Mouse (Mus musculus): ENCODE measurements around the gene Ephx4.

Gene Ephx4

DNA sequence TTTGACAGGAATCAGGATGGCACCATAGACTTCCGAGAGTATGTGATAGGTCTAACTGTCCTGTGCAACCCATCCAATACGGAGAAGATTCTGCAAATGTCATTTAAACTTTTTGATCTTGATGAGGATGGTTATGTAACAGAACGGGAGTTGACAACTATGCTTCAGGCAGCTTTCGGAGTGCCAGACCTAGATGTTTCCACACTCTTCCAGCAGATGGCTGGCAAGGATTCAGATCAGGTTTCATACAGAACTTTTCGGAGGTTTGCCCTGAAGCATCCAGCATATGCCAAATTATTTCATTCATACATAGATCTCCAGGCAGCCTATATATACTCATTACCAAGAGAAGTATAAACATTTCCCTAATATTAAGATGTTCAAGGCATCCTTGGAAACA lies 31.5 kb downstream of the Ephx4 start:
- DNase-seq (ENCODE audit: low read depth): no peak

DNA sequence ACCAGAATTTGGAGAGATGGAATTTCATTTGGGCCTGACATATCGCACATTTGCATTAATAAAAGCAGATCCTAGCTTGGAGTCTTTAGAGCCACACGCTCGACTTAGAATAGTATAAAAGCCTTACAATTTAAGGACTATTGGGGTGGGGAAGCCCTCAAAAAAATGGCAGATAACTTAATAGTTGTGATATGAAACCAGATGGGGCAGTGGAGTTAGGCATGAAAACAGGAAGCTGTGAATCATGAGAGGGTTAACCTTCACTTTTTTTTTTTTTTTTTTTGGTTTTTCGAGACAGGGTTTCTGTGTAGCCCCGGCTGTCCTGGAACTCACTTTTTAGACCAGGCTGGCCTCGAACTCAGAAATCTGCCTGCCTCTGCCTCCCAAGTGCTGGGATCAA lies 33.6 kb downstream of the Ephx4 start:
- no peak for DNase-seq (ENCODE audit: low read depth)

DNA sequence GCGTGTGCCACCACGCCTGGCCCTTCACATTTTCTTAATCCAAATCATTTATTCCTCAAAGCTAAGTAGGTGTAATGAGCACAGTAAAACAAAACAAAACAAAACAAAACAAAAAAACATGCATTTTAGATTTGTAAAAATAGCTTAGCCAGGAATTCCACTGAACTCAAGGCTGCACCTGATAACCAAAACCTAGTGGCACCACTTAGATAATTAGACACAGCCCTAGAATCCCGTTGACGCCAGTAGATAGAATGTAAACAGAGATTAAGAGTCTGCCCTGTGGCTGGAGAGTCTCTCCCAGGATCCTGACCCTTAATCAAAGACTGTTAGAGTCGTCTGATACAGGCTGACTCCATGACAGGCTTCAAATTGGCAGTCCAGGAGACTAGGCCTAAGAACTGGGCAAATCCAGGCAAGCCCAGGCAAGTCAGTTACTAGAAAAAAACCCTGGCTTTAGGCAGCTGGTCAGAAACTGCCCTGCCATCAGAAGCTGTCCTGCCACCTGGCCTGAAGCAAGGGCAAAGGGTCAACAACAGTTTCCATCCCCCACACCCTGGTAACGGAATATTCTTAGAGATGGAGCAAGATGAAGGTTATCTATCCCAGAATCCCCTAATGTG lies 34.2 kb downstream of the Ephx4 start:
- DNase-seq (ENCODE audit: low read depth): peak; percentile 25

DNA sequence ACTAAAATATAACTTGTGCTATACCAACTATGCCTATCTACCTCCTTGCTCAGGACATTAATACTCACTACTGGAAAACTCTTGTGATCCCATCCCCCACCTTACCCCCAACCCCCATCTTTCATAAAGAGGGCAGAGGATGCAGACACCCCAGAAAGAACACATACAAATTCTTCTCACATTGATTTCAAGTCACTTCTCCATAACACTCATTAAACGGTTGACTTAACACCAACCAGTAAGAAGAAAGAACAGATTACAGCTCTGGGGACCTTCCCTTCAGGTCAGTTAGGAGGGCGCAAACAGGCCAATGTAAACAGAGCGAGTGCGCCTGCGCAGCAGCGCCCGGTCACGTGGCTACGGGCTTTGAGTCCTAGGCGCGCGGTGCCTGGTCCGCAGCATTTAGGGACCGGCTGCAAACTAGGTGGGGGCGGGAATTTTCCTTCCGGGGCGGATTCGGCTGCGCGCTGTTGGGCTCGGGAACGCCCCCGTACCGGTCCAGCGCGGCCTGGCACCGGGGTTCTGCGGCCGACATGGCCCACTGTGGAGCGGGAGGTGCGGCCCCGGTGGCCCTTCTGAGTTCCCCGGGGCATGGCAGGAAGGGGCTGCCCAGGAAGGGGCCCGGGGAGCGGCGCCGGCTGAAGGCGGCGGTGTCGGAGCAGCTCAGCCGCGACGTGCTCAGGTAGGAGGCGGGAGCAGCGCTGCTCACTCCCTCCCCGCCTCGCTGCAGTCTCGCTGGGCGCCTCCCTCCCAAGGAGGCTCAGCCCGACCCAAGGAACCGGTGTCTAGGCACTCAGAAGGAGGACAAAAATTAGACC lies 35.1 kb downstream of the Ephx4 start, which contains the start of gene Btbd8:
Gene Btbd8 (plus strand): TSS at position 534 of the 818 bp plus-strand sequence.
- DNase-seq (ENCODE audit: low read depth): peak; percentile 98

DNA sequence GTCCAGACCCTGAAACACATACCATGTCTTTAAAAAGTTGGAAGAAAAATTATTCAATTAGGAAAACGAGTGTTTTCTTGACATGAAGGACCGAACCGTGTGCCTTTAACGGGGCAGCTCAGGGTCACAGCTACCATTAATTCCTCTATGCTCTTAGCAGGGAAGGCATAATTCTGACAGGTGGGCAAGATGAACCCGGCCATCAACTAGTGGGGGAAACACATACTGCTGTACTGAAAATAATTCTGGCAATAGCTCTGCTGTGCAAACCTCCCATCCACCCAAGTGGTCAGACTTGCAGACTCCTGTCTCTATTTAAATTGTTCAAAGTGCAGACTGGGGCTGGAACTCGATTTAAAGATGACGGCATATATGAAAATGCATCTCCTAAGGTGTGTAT lies 35.8 kb downstream of the Ephx4 start:
- DNase-seq (ENCODE audit: low read depth): no peak

DNA sequence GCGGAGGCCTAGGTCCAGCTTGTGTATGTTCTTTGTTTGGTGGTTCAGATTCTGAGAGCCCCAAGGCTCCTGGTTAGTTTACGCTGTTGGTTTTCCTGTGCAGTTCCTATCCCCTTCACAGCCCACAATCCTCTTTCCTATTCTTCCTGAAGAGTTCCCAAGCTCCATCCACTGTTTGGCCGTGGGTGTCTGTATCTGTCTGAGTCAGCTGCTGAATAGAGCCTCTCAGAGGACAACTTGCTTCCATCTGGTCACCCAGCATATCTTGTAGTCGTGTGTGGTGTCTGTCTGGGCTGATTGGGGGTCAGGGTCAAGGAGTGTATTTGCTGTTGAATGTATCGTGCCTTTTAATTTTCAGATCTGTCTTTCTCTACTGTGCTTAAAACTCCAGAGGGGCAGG lies 39.3 kb downstream of the Ephx4 start:
- no peak for DNase-seq (ENCODE audit: low read depth)

DNA sequence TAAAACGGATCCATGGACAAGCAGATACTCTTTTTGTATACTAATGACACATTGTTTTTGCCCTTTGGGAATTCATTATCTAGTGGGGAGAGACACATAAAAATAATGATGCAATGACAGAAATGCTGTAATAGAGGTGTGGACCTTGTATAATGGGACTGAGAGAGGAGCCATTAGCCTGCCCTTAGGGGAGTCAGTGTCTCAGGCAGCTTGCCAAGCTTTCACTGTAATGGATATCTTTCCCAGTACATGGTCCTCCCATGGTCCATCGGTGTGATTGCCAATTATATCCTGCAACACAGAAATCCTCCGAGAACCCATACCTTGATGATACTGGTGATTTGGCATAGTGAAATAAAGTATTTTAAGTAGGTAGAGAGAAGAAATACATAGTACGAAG lies 41.7 kb downstream of the Ephx4 start:
- no peak for DNase-seq (ENCODE audit: low read depth)

DNA sequence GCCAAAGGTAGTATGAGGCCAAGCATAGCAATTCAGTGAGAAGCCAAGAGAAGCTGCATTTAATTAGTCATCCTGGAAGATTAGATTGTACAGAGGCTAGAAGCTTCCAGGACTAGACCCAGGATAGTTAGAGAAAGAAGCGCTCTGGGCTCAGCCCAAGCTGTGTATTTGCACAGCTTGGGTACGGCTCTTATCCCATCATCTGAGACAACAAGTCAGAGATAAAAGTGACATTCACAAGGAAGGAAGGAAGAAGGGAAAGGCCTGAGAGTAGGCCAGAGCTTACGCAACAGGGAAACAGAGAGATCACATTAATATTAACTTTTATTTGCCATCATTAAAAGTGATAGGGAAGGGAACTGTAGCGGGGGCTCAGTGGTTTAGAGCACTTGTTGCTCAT lies 45.4 kb downstream of the Ephx4 start:
- no peak for DNase-seq (ENCODE audit: low read depth)

DNA sequence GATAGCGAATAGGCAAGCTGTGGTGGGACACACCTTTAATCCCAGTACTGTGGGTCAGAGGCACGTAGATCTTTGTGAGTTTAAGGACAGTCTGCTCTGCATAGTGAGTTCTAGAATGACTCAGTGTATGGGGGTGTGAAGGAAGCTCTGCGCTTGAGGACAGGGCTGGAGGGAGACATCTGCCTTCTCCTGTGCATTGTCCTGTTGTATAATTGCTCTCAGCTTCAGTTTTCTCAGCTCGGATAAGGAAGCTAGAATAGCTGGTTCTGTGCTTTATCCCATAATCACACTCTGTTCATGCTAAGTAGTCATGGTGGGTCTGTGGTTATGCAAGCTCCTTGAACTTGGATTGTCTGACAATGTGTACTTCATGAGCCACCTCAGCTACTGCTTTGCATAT lies 46.2 kb downstream of the Ephx4 start:
- no peak for DNase-seq (ENCODE audit: low read depth)

DNA sequence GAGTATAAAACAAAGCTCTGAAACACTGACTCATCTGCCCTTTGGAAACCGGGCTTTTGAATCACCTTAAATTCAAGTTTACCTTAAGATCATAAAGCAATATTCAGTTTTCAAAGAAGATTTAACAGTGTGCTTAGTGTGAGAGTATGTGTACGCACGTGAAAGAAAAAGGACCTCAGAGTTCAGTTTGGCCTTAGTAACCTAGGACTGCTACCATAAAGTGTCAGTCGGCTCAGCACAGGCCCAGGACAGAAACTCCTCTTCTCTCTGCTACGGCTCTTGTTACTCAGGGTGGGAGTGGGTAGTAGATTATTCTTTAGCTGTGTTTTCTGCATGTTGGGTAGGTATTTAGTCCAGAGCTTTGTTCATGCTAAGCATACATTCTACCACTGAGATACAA lies 47.1 kb downstream of the Ephx4 start:
- no peak for DNase-seq (ENCODE audit: low read depth)

DNA sequence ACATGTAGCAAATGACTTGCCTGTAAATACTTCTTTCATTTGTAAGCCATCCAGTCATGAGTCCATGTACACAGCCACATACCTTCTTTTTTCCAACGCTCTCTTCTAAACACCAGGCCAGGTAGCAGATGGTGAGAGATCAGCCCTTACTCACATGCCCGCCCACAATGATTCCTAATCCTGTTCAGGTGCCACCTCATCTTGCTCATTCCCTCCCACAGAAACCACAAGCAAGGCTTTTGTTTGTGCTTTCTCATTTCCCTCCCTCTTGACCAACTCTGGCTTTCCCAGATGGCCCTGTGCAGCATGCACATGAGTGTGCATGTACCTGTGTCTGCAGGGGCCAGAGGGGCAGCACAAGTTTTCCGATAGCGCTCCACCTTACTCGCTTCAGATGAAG lies 47.8 kb downstream of the Ephx4 start:
- DNase-seq (ENCODE audit: low read depth): no peak

DNA sequence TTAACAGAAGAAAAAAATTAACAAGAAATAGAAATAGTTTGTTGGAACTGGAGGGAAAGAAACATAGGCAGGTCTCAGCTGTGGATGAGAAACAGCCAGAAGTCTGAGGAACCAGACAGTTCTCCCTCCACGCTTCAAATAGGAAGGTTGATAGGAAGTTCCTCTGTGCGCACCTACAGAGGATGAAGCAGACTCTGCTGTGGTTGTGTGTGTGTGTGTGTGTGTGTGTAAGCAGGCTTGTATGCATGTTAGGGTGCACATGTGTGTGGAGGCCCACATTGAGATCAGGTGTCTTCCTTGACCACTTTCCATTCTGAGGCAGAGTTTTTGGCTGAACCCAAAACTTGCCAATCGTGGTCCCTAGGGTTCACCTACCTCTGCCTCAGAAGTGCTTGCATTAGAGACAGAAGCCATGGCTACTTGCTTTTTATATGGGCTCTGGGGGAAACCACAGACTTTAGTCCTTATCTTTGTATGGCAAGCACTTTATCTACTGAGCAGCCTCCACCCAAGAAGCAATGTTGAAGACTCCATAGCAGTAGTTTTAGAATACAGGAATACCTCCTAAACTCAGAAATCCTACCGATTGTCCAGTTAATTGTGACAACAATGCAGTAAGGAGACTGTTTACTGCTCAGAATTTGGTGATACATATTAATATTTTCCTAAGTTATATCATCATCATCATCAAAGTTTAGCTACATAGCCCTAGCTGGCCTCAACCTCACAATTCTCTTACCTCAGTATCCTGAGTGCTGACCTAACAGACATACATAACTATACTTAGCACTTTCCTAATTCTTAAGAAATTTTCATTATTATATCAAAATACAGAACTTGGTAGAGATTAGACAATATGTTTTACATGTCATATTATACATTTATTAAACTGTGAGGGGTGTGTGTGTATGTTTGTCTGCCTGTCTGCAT lies 59.9 kb downstream of the Ephx4 start:
- no peak for DNase-seq (ENCODE audit: low read depth)

DNA sequence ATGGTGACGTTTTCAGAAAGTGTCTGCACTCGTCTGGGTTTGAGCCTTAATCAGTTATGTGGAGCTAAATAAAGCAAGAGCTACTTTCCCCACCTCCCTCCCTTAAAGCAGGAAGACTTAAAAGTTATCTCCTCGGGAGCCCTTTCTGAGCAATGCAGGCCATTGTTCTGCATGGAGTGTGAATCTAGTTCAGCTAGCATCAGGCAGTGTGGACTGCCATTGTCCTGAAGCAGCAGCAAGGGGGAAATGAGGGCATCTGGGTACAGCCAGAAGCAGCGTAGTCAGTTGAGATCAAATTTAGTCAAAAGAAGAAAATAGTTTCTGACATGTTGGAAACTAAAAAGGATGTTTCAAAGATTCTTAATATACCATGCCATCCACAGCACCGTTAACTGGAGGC lies 64.0 kb downstream of the Ephx4 start:
- no peak for DNase-seq (ENCODE audit: low read depth)

DNA sequence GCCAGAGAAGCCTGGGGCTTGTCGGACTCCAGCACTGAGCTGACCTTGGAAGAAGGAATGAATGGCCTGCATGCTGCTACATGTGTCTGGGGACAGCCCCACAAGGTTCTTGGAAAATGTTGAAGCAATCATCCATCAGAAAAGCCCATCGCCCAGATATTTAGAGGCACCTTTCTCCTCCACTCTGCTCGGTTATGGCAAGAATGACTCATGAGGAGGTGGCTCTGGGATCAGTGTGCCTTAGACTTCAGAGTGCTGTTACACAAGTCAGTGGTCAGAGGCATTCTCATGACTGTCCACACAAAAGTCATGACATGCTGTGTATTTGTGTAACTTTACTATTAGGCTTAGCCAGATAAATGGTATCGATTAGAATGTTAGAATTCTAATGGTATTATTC lies 64.6 kb downstream of the Ephx4 start:
- DNase-seq (ENCODE audit: low read depth): no peak

DNA sequence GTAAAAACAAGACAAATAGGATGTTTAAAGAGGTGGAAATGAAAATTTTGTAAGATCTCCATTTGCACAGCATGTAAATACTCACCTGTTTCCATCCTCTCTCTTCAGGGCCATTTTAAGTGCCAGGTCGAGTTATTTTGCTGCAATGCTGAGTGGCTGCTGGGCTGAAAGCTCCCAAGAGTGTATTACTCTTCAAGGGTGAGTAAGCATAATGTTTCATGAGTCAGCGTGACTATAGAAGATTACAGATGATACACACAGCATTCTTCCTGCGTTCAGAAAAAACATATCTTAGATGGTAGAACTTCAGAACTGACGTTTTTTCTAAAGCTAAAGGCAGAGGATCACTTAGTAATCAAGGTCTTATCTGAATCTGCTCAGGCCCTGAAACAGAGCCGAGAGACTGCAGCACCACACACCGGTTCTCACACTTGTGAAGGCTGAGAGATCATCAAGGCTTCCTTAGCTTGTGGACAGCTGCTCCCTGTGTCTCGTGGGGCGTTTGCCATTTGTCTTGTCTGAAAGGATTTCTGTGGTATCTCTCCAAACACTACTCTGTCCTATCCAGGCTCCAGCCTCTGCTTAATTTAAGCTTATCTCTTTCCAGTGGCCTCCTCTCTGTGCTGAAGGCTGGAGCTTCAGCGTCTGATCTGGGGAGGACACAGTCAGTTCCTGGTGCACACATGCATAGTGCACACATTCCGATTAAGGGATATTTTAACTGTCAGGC lies 68.2 kb downstream of the Ephx4 start:
- DNase-seq (ENCODE audit: low read depth): no peak

Measured in naive thymus-derived CD4-positive, alpha-beta T cell, adult 2 months (primary cell).